Mouse (Mus musculus): ENCODE measurements around the gene Ddc. TPM values are rescaled to one million over a fixed set of nuclear protein-coding genes. Genes with fewer than 3 reads are reported as not detected.

The Ddc gene
- total RNA-seq, 2 experiments from 2014 or later, result not detected

GRCm38 (mm10) chr11:11765414-11765813 is 132.5 kb downstream of the Ddc start:
- ATAC-seq (replicated peaks; ENCODE audit: low FRiP score, poor library complexity, severe bottlenecking), result no peak

Other genes starting within 250 kb of the Ddc start
- 61.1 and 70.4 TPM in 2 replicates for gene Ikzf1, start 213.1 kb downstream of the Ddc start, total RNA-seq (2015; ENCODE audit: low replicate concordance)
- gene Ikzf1, start 213.1 kb downstream of the Ddc start, total RNA-seq (2017; ENCODE audit: low replicate concordance), result 27.2 and 32.0 TPM in 2 replicates
- 35.9 and 36.6 TPM in 2 replicates for gene Fignl1, start 89.2 kb downstream of the Ddc start, total RNA-seq (2015; ENCODE audit: low replicate concordance)
- 34.0 and 40.8 TPM in 2 replicates for gene Fignl1, start 89.2 kb downstream of the Ddc start, total RNA-seq (2017; ENCODE audit: low replicate concordance)
- 1.0 and 2.1 TPM in 2 replicates for gene Grb10, start 140.5 kb upstream of the Ddc start, total RNA-seq (2015; ENCODE audit: low replicate concordance)
- gene Grb10, start 140.5 kb upstream of the Ddc start, total RNA-seq (2017; ENCODE audit: low replicate concordance), result 1.8 and 4.3 TPM in 2 replicates

All from erythroblast, adult 5-6 weeks (primary cell).